Mouse (Mus musculus): ENCODE data around the gene Mt2. TPM values are rescaled to one million over a fixed set of nuclear protein-coding genes. Genes with fewer than 3 reads are reported as not detected.
A peak's percentile ranks its signal among the peaks of the same experiment; 100 is the strongest.

The Mt2 gene
- polyA plus RNA-seq, 1 experiment from 2014 or later = 56.8 TPM

- 40% methylated on average over 11 of the region's 11 CpGs for WGBS
Measured at GRCm38 (mm10) chr8:94173848-94174403, 1.5 kb downstream of the Mt2 start.

GRCm38 (mm10) chr8:94174619-94175213 lies 2.3 kb downstream of the Mt2 start:
- H3K27ac ChIP-seq = no peak overlapping the region
- no peak overlapping the region for H3K4me3 ChIP-seq
- H3K36me3 ChIP-seq = no peaks in the 10 kb centered on the region
- H3K9ac ChIP-seq = no peak overlapping the region
- H3K4me2 ChIP-seq = no peak overlapping the region
- H3K9me3 ChIP-seq = no peaks in the 10 kb centered on the region
- H3K4me1 ChIP-seq = peaks cover 36% of the 10 kb centered on the region
- 13% methylated on average over 7 of the region's 7 CpGs for WGBS
- peaks cover 100% of the 10 kb centered on the region for H3K27me3 ChIP-seq
- no peak for ATAC-seq (ENCODE audit: insufficient number of reproducible peaks, insufficient read depth, low FRiP score, low TSS enrichment, low read depth)

More at GRCm38 (mm10) chr8:94173848-94174403, 1.5 kb downstream of the Mt2 start:
- peaks cover 28% of the 10 kb centered on the region for H3K4me1 ChIP-seq
- H3K27me3 ChIP-seq = peaks cover 96% of the 10 kb centered on the region
- H3K9ac ChIP-seq = no peak overlapping the region
- H3K36me3 ChIP-seq = no peaks in the 10 kb centered on the region
- H3K9me3 ChIP-seq = no peaks in the 10 kb centered on the region
- H3K27ac ChIP-seq = no peak overlapping the region
- no peak overlapping the region for H3K4me3 ChIP-seq
- ATAC-seq (ENCODE audit: insufficient number of reproducible peaks, insufficient read depth, low FRiP score, low TSS enrichment, low read depth) = no peak
- peak overlapping the region; percentile 93 for H3K4me2 ChIP-seq

- Histone ChIP-seq H3K27ac (no peak overlapping the region), H3K4me3 (no peak overlapping the region), H3K4me2 (no peak overlapping the region), H3K4me1 (peaks cover 30% of the 10 kb centered on the region), H3K36me3 (no peaks in the 10 kb centered on the region), H3K9ac (no peak overlapping the region), H3K9me3 (no peaks in the 10 kb centered on the region), H3K27me3 (peaks cover 98% of the 10 kb centered on the region)
- ATAC-seq (ENCODE audit: insufficient number of reproducible peaks, insufficient read depth, low FRiP score, low TSS enrichment, low read depth) = no peak
- WGBS = 44% methylated on average over 7 of the region's 7 CpGs
Measured at GRCm38 (mm10) chr8:94177716-94178390, 5.4 kb downstream of the Mt2 start.

DNA sequence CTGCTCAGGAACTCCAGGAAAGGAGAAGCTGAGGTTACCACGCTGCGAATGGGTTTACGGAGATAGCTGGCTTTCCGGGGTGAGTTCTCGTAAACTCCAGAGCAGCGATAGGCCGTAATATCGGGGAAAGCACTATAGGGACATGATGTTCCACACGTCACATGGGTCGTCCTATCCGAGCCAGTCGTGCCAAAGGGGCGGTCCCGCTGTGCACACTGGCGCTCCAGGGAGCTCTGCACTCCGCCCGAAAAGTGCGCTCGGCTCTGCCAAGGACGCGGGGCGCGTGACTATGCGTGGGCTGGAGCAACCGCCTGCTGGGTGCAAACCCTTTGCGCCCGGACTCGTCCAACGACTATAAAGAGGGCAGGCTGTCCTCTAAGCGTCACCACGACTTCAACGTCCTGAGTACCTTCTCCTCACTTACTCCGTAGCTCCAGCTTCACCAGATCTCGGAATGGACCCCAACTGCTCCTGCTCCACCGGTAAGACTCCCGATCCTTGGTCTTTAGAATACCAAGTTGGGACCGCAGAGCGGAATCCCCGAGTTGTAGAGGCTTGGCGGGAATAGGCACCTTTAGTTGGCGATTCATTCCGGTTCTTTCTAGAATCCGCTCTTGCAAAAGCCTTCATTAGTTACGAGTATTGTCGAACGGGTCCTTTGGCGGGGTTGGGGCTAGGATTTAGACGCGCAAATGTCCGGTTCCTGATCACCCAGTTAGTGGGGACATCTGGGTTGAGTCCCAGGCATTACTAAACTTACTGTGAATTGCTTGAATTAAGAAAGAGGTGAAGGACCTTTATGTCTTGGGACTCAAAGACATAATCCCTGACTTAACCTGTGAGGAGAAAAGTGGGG lies 6.6 kb downstream of the Mt2 start, which contains the start of gene Mt1:
Mt1 (plus strand) TSS at position 226 of the 856 bp plus-strand sequence.
- Histone ChIP-seq H3K27ac (no peak within 1 kb of the TSS), H3K36me3 (no peaks in the 10 kb centered on the region), H3K4me2 (peak within 1 kb of the TSS; percentile 83), H3K9me3 (no peaks in the 10 kb centered on the region), H3K9ac (peak within 1 kb of the TSS; percentile 67), H3K4me1 (peaks cover 34% of the 10 kb centered on the region), H3K4me3 (peak within 1 kb of the TSS; percentile 50), H3K27me3 (peaks cover 98% of the 10 kb centered on the region)
- peak; percentile 74 for ATAC-seq (ENCODE audit: insufficient number of reproducible peaks, insufficient read depth, low FRiP score, low TSS enrichment, low read depth)
- WGBS = under 1% methylated on average over 50 of the region's 50 CpGs

GRCm38 (mm10) chr8:94179713-94180560 lies 7.5 kb downstream of the Mt2 start:
- Histone ChIP-seq H3K27ac (no peak overlapping the region), H3K9ac (peak overlapping the region; percentile 67; the same call in 1 of the 2 replicates), H3K4me2 (peak overlapping the region; percentile 83), H3K36me3 (no peaks in the 10 kb centered on the region), H3K4me3 (peak overlapping the region; percentile 50), H3K9me3 (no peaks in the 10 kb centered on the region), H3K27me3 (peaks cover 98% of the 10 kb centered on the region), H3K4me1 (peaks cover 39% of the 10 kb centered on the region)
- 2% methylated on average over 25 of the region's 25 CpGs for WGBS
- ATAC-seq (ENCODE audit: insufficient number of reproducible peaks, insufficient read depth, low FRiP score, low TSS enrichment, low read depth) = no peak

DNA sequence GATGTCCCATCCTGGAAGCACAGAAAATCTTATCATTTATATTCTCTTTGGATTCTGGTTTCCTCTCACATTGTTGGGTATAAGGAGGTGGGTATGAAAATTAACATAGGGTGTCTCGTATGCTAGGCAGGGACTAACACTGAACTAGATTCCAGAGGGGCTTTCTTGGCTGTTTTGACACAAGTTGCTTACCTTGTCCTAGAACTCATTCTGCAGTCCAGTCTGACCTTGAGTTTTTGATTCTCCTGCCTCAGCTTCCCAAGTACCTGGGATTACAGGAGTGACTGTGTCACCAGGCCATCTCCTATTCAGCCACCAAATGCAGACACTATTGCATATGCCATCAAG lies 8.1 kb downstream of the Mt2 start:
- H3K4me3 ChIP-seq = no peak overlapping the region
- H3K27ac ChIP-seq = no peak overlapping the region
- H3K4me2 ChIP-seq = 0 out of 2 replicates have a peak overlapping the region, but pooled peaks have one; percentile 83
- H3K27me3 ChIP-seq = peaks cover 98% of the 10 kb centered on the region
- no peaks in the 10 kb centered on the region for H3K9me3 ChIP-seq
- ATAC-seq (ENCODE audit: insufficient number of reproducible peaks, insufficient read depth, low FRiP score, low TSS enrichment, low read depth) = no peak
- 69% methylated on average over 1 of the region's 1 CpGs for WGBS
- H3K9ac ChIP-seq = no peak overlapping the region
- no peaks in the 10 kb centered on the region for H3K36me3 ChIP-seq
- H3K4me1 ChIP-seq = peaks cover 39% of the 10 kb centered on the region

- H3K9ac ChIP-seq = no peak overlapping the region
- peaks cover 53% of the 10 kb centered on the region for H3K4me1 ChIP-seq
- H3K27me3 ChIP-seq = peaks cover 98% of the 10 kb centered on the region
- H3K9me3 ChIP-seq = no peaks in the 10 kb centered on the region
- ATAC-seq (ENCODE audit: insufficient number of reproducible peaks, insufficient read depth, low FRiP score, low TSS enrichment, low read depth) = no peak
- H3K4me3 ChIP-seq = peak overlapping the region; percentile 29
- peak overlapping the region; percentile 56 for H3K4me2 ChIP-seq
- WGBS = 61% methylated on average over 13 of the region's 13 CpGs
- no peak overlapping the region for H3K27ac ChIP-seq
- H3K36me3 ChIP-seq = no peaks in the 10 kb centered on the region
Measured at GRCm38 (mm10) chr8:94182055-94182929, 9.8 kb downstream of the Mt2 start.

DNA sequence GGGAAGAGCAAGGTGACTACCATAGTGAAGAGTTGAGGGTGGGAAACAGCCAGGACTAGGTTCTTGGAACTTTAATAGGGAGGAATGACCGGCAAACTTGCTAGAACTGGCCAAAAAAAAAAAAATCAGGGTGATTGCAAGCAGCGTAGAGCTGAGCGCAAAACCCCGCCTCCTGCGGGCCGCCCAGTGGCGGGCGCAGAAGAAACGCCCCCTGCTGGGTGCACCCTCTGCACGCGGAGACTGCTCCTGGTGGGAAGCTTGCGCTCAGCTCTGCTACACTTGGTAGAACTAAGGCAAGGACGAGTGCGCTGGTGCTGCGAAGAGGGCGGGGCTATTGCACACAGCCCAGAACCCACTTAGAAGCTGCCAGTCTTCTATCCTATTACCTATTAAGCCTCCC lies 10.7 kb downstream of the Mt2 start:
- Histone ChIP-seq H3K4me3 (peak overlapping the region; percentile 29), H3K27me3 (peaks cover 98% of the 10 kb centered on the region), H3K4me2 (peak overlapping the region; percentile 56), H3K9me3 (no peaks in the 10 kb centered on the region), H3K27ac (no peak overlapping the region), H3K36me3 (no peaks in the 10 kb centered on the region), H3K4me1 (peaks cover 57% of the 10 kb centered on the region), H3K9ac (no peak overlapping the region)
- ATAC-seq (ENCODE audit: insufficient number of reproducible peaks, insufficient read depth, low FRiP score, low TSS enrichment, low read depth) = peak; percentile 26; the same call in 1 of the 2 replicates
- under 1% methylated on average over 16 of the region's 16 CpGs for WGBS

DNA sequence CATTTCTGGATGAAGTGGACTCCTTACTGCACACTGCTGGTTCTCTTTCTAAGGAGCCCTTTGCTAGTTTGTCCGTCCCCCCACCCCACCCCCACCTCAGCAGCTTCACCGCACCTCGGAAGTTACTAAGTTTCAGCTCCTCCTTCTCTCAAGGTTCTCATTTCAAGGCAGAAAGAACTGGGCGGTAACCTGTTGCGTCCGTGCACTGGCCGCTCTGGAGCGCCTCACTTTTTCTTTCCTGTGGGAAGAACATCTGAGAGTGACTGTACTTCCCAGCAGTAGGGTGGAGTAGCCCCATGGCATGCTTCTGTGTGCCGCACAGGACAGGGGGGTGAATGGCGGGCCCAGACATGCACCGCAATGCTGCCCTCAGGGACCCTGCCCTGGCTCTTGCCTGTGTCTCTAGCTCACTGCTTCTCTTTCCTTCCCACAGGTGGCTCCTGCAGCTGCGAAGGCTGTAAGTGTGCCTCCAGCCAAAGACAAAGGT lies 11.9 kb downstream of the Mt2 start:
- H3K9me3 ChIP-seq = no peaks in the 10 kb centered on the region
- no peak overlapping the region for H3K4me3 ChIP-seq
- 13% methylated on average over 12 of the region's 12 CpGs for WGBS
- H3K27ac ChIP-seq = 0 out of 2 replicates have a peak overlapping the region, but pooled peaks have one; percentile 40
- peak overlapping the region; percentile 15 for H3K4me2 ChIP-seq
- ATAC-seq (ENCODE audit: insufficient number of reproducible peaks, insufficient read depth, low FRiP score, low TSS enrichment, low read depth) = 0 out of 2 replicates have a peak, but pooled peaks have one; percentile 22
- peaks cover 97% of the 10 kb centered on the region for H3K27me3 ChIP-seq
- peaks cover 52% of the 10 kb centered on the region for H3K4me1 ChIP-seq
- no peaks in the 10 kb centered on the region for H3K36me3 ChIP-seq
- no peak overlapping the region for H3K9ac ChIP-seq

GRCm38 (mm10) chr8:94185791-94186190 lies 13.3 kb downstream of the Mt2 start:
- Histone ChIP-seq H3K4me2 (no peak overlapping the region), H3K36me3 (no peaks in the 10 kb centered on the region), H3K27ac (no peak overlapping the region), H3K9me3 (no peaks in the 10 kb centered on the region), H3K4me3 (no peak overlapping the region), H3K27me3 (peaks cover 91% of the 10 kb centered on the region), H3K9ac (no peak overlapping the region), H3K4me1 (peaks cover 46% of the 10 kb centered on the region)
- 59% methylated on average over 6 of the region's 6 CpGs for WGBS
- ATAC-seq (ENCODE audit: insufficient number of reproducible peaks, insufficient read depth, low FRiP score, low TSS enrichment, low read depth) = no peak

Measured in embryonic facial prominence, embryonic 13.5 days (tissue).